Mouse (Mus musculus) olfactory bulb, adult 2 months (tissue): Measurements from ENCODE around the gene Fam240a. TPM values are rescaled to one million over a fixed set of nuclear protein-coding genes. Genes with fewer than 3 reads are reported as not detected.

Experiments used
- H3K27ac ChIP-seq: fragments of 200-500 bp; 2 replicates; pipeline ENCODE4 v1.5.1; 2012; ENCODE audit warnings: low read depth, low read length; ENCODE audit not compliant: insufficient read depth
- H3K4me1 ChIP-seq: fragments of 200-500 bp; 2 replicates; pipeline ENCODE4 v1.6.1; 2012; ENCODE audit warnings: low read length; ENCODE audit not compliant: control insufficient read depth, insufficient read depth
- H3K4me3 ChIP-seq: fragments of 200-500 bp; 2 replicates; pipeline ENCODE4 v1.5.1; 2012; ENCODE audit warnings: mild to moderate bottlenecking, low read depth, low read length, moderate library complexity; ENCODE audit not compliant: insufficient read depth
- CTCF ChIP-seq: fragments of 200-500 bp; IDR thresholded peaks from 2 replicates; pipeline ENCODE4 v1.5.1; 2012; ENCODE audit warnings: low read depth, mild to moderate bottlenecking, low read length, moderate library complexity; ENCODE audit not compliant: insufficient read depth
- POLR2A ChIP-seq: fragments of 200-500 bp; IDR thresholded peaks from 2 replicates; pipeline ENCODE4 v1.6.1; 2012; ENCODE audit warnings: mild to moderate bottlenecking, low read depth, low read length, moderate library complexity; ENCODE audit not compliant: insufficient read depth
- WGBS: fragments of 180-500 bp; shearing (Covaris S2); methylation state at CpG from one replicate; pipeline ENCODE4 v1.1.7; 2018; 5-methylcytosine and 5-hydroxymethylcytosine counted together
- polyA plus RNA-seq: library from polyadenylated mRNA; stranded (reverse); fragments of >200 nt; gene quantifications from 2 replicates; pipeline ENCODE4 v1.2.4, GENCODE M21; 2012; ENCODE audit warnings: low replicate concordance; ENCODE audit not compliant: missing spikeins, insufficient read depth, insufficient read length

Gene Fam240a
- polyA plus RNA-seq, 1 experiment = not detected

GRCm38 (mm10) chr9:110877353-110877752, 39.3 kb downstream of the Fam240a start:
- Histone ChIP-seq H3K4me1 (peaks cover 22% of the 10 kb centered on the region), H3K4me3 (no peak overlapping the region), H3K27ac (no peak overlapping the region)
- WGBS = 75% methylated on average over 1 of the region's 1 CpGs
- TF ChIP-seq POLR2A (no peak), CTCF (no peak)

- H3K27ac ChIP-seq = no peak overlapping the region
- no peak for TF ChIP-seq CTCF
- H3K4me3 ChIP-seq = no peak overlapping the region
- WGBS = 39% methylated on average over 6 of the region's 6 CpGs
- peaks cover 20% of the 10 kb centered on the region for H3K4me1 ChIP-seq
Observed at GRCm38 (mm10) chr9:110875288-110875695, 41.4 kb downstream of the Fam240a start.

- peaks cover 14% of the 10 kb centered on the region for H3K4me1 ChIP-seq
- no peak overlapping the region for H3K27ac ChIP-seq
- TF ChIP-seq CTCF (no peak), POLR2A (no peak)
- H3K4me3 ChIP-seq = no peak overlapping the region
- 34% methylated on average over 3 of the region's 3 CpGs for WGBS
Observed at GRCm38 (mm10) chr9:110874660-110875191, 41.9 kb downstream of the Fam240a start.

GRCm38 (mm10) chr9:110873681-110874659, 42.7 kb downstream of the Fam240a start:
- H3K27ac ChIP-seq = no peak overlapping the region
- WGBS = 12% methylated on average over 40 of the region's 40 CpGs
- TF ChIP-seq CTCF (no peak), POLR2A (no peak)
- peak overlapping the region; percentile 28 for H3K4me3 ChIP-seq
- peaks cover 9% of the 10 kb centered on the region for H3K4me1 ChIP-seq

- Histone ChIP-seq H3K4me3 (no peak overlapping the region), H3K4me1 (peaks cover 9% of the 10 kb centered on the region), H3K27ac (no peak overlapping the region)
- TF ChIP-seq POLR2A (no peak), CTCF (peak; percentile 39; the same call in 1 of the 2 replicates)
- 33% methylated on average over 7 of the region's 7 CpGs for WGBS
Observed at GRCm38 (mm10) chr9:110871030-110871429, 45.6 kb downstream of the Fam240a start.

Other genes starting within 250 kb of the Fam240a start
- not detected in 2 replicates for gene Myl3, start 175.0 kb downstream of the Fam240a start, polyA plus RNA-seq
- not detected in 2 replicates for gene Pth1r, start 169.7 kb downstream of the Fam240a start, polyA plus RNA-seq
- gene Prss42, start 118.7 kb downstream of the Fam240a start, polyA plus RNA-seq = not detected in 2 replicates
- gene Prss44, start 102.9 kb downstream of the Fam240a start, polyA plus RNA-seq = not detected in 2 replicates
- gene Prss43, start 90.2 kb downstream of the Fam240a start, polyA plus RNA-seq = not detected in 2 replicates
- gene Prss45, start 82.3 kb downstream of the Fam240a start, polyA plus RNA-seq = not detected in 2 replicates
- not detected in 2 replicates for gene Prss46, start 72.4 kb downstream of the Fam240a start, polyA plus RNA-seq
- not detected in 2 replicates for gene Prss50, start 58.9 kb downstream of the Fam240a start, polyA plus RNA-seq
- gene Als2cl, start 37.0 kb downstream of the Fam240a start, polyA plus RNA-seq = not detected in 2 replicates
- not detected in 2 replicates for gene Tmie, start 36.7 kb downstream of the Fam240a start, polyA plus RNA-seq
- gene Tdgf1, start 29.3 kb upstream of the Fam240a start, polyA plus RNA-seq = not detected in 2 replicates
- gene Lrrc2, start 34.7 kb upstream of the Fam240a start, polyA plus RNA-seq = not detected in 2 replicates
- gene Rtp3, start 73.7 kb upstream of the Fam240a start, polyA plus RNA-seq = not detected in 2 replicates
- not detected in 2 replicates for gene Ltf, start 102.4 kb upstream of the Fam240a start, polyA plus RNA-seq
- not detected in 2 replicates for gene Ccrl2, start 140.7 kb upstream of the Fam240a start, polyA plus RNA-seq
- gene Lrrfip2, start 200.7 kb upstream of the Fam240a start, polyA plus RNA-seq = not detected in 2 replicates